Mouse (Mus musculus) liver, embryonic 15.5 days (tissue): ENCODE measurements at regions not wholly inside any gene's neighbourhood (a gene's known extent, or its start where the extent isn't known, plus 50 kb on each side); places are given as distances from the start of the nearest gene placed in this dataset.

ENCODE experiments used
- ATAC-seq: fragments of 200-750 bp; cut with Nextera tagmentation; 2 replicates; pipeline ENCODE4 v1.8.0; 2017; ENCODE audit warnings: moderate number of reproducible peaks, mild to moderate bottlenecking, moderate library complexity; ENCODE audit not compliant: insufficient read depth
- H3K27ac ChIP-seq: fragments of 300-500 bp; sonication (generic); replicated peaks from 2 replicates; pipeline ENCODE4 v1.5.1; 2015; ENCODE audit warnings: mild to moderate bottlenecking, inconsistent platforms
- H3K27me3 ChIP-seq: fragments of 300-500 bp; sonication (generic); 2 replicates; pipeline ENCODE4 v1.6.1; 2015; ENCODE audit warnings: mild to moderate bottlenecking, inconsistent platforms
- H3K36me3 ChIP-seq: fragments of 300-500 bp; sonication (generic); replicated peaks from 2 replicates; pipeline ENCODE4 v1.6.1; 2015; ENCODE audit warnings: moderate library complexity, mild to moderate bottlenecking, inconsistent platforms
- H3K4me1 ChIP-seq: fragments of 300-500 bp; sonication (generic); replicated peaks from 2 replicates; pipeline ENCODE4 v1.6.1; 2015; ENCODE audit warnings: inconsistent platforms
- H3K4me2 ChIP-seq: fragments of 300-500 bp; sonication (generic); 2 replicates; pipeline ENCODE4 v1.6.1; 2015; ENCODE audit warnings: moderate library complexity, mild to moderate bottlenecking, inconsistent platforms
- H3K4me3 ChIP-seq: fragments of 300-500 bp; sonication (generic); replicated peaks from 2 replicates; pipeline ENCODE4 v1.5.1; 2015; ENCODE audit warnings: mild to moderate bottlenecking, inconsistent platforms
- H3K9ac ChIP-seq: fragments of 300-500 bp; sonication (generic); 2 replicates; pipeline ENCODE4 v1.6.1; 2015; ENCODE audit warnings: moderate library complexity, mild to moderate bottlenecking, inconsistent platforms
- H3K9me3 ChIP-seq: fragments of 300-500 bp; sonication (generic); replicated peaks from 2 replicates; pipeline ENCODE4 v1.6.1; 2016; ENCODE audit warnings: inconsistent platforms
- WGBS: fragments of 180-500 bp; shearing (Covaris S2); methylation state at CpG from one replicate; pipeline ENCODE4 v1.1.7; 2015; ENCODE audit warnings: mixed read lengths; ENCODE audit not compliant: insufficient replicate concordance; 5-methylcytosine and 5-hydroxymethylcytosine counted together

DNA sequence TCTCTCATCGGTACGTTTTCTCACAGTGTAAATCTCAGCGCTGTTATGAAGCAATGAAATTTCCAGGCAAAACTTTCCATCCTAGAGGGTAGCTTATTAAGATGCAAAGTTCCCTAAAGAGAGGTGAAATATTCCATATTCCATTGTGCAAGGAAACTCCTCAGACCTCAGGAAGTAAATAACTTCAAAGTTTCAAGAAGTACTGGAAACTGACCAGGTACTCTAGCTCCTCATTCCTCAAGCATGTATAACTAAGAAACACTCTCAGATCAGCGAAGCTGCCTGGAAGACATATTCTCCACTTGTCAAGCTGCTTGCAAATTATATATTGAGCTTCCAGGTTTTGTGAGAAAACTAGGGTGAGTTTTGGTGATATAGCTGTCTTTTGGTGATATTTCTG is 279.8 kb upstream of the Mad2l1 start:
- WGBS = 76% methylated on average over 4 of the region's 4 CpGs
- ATAC-seq = no peak
- H3K36me3 ChIP-seq = no peaks in the 10 kb centered on the region

DNA sequence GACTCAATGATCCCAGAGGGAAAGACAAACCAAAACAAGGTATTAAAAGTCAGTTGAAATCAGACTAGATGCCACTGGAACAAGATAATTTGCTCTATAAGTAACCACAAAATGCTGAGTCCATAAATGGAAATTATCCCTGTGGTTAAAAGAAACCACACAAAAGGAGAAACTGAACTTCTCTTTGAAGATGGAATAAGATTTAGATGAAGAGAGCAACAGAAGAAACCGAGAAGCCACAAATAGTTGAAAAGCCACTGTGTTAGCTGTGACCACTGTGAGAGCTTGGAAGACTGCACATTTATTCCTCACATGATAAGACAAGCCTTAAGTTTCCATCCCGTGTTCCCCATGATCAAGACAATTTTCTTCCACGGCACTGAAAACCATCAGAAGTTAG is 271.8 kb upstream of the Mad2l1 start:
- WGBS = 28% methylated on average over 3 of the region's 3 CpGs
- Histone ChIP-seq H3K9ac (no peak overlapping the region), H3K27me3 (no peaks in the 10 kb centered on the region), H3K4me3 (no peak overlapping the region), H3K9me3 (no peaks in the 10 kb centered on the region), H3K27ac (no peak overlapping the region), H3K4me1 (no peaks in the 10 kb centered on the region), H3K36me3 (no peaks in the 10 kb centered on the region), H3K4me2 (no peak overlapping the region)
- ATAC-seq = no peak

More for the DNA sequence above, 279.8 kb upstream of the Mad2l1 start:
- Histone ChIP-seq H3K9ac (no peak overlapping the region), H3K27me3 (no peaks in the 10 kb centered on the region), H3K4me2 (no peak overlapping the region), H3K4me3 (no peak overlapping the region), H3K4me1 (no peaks in the 10 kb centered on the region), H3K9me3 (no peaks in the 10 kb centered on the region), H3K27ac (no peak overlapping the region)

DNA sequence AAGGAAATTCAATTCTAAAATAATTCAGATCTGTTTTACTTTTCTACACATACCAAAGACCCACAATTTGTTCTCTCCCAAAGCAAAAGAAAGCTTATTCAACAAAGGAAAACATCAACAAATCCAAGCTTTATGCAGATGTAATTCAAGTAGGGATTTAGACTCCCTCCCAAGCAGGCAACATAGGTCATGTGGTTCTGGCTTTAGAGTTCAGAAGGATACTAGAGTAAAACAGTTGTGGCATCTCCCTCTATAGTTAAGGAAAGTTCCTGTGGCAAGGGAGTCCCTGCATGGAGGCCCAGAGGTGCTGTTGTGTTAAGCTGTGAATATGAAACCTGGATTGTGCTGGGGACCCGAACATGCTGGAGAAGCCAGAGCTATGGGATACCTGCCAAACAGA is 271.3 kb upstream of the Mad2l1 start:
- no peaks in the 10 kb centered on the region for H3K36me3 ChIP-seq
- H3K27me3 ChIP-seq = no peaks in the 10 kb centered on the region
- H3K9ac ChIP-seq = no peak overlapping the region
- WGBS = 73% methylated on average over 1 of the region's 1 CpGs
- no peaks in the 10 kb centered on the region for H3K4me1 ChIP-seq
- ATAC-seq = no peak
- no peaks in the 10 kb centered on the region for H3K9me3 ChIP-seq
- H3K27ac ChIP-seq = no peak overlapping the region
- H3K4me3 ChIP-seq = no peak overlapping the region
- no peak overlapping the region for H3K4me2 ChIP-seq

DNA sequence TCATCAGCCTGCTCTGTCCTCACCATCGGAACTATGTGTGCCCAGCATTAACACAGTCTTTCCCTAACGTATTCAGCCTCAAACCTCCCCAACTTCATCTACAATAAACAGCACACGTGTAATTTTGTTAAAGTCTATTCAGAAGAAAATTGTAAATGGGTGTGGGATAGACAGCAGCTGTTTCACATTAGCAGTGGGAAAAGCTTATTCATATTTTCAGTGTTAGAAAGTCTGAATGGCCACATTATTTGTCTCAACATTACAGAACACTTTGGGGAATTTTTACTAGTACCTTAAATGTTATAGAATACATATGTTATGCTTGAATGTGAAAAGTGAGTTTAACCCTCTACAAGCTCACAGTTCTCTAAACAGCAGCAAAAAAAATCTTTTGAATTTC is 266.8 kb upstream of the Mad2l1 start:
- no peaks in the 10 kb centered on the region for H3K9me3 ChIP-seq
- H3K4me2 ChIP-seq = no peak overlapping the region
- peaks cover 20% of the 10 kb centered on the region for H3K4me1 ChIP-seq
- H3K36me3 ChIP-seq = no peaks in the 10 kb centered on the region
- 75% methylated on average over 3 of the region's 3 CpGs for WGBS
- H3K27me3 ChIP-seq = no peaks in the 10 kb centered on the region
- no peak overlapping the region for H3K27ac ChIP-seq
- ATAC-seq = no peak
- H3K4me3 ChIP-seq = no peak overlapping the region
- no peak overlapping the region for H3K9ac ChIP-seq

DNA sequence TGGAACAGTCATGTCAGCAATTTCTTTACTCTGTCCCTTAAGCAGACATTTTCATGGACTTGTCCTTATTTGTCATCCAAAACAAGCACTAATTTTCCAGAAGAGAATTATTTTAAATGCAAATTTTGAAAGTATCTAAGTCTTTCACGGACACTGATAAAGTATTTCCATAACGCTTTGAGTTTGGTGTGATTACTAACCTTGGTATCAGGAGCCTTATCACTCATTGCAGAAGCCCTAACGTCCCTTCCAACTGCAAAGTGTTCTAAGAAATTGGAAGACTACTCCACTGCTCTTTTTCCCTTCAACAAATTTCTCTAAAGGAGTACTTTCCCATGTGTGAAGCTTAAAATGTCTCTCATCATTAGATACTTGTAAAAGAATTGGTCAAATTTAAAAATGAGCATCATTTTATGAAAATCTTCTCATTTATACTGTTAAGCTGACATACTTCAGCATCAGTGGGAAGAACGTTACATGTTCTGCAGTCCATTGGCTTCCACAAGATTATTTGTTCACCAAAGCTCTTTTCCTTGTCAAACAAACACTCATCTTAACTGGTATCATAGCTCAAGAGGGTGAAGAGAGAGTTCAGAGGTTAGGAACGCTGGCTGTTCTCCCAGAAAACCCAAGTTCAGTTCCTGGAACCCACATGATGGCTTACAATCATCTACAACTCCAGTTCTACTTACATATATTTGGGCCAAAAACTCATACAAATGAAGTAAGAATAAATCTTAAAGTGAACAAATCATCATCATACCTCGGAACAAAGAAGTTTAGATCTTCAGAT is 263.6 kb upstream of the Mad2l1 start:
- no peak overlapping the region for H3K27ac ChIP-seq
- ATAC-seq = 0 out of 2 replicates have a peak, but pooled peaks have one; percentile 40
- no peaks in the 10 kb centered on the region for H3K27me3 ChIP-seq
- no peaks in the 10 kb centered on the region for H3K9me3 ChIP-seq
- H3K4me3 ChIP-seq = no peak overlapping the region
- H3K9ac ChIP-seq = no peak overlapping the region
- H3K36me3 ChIP-seq = no peaks in the 10 kb centered on the region
- H3K4me1 ChIP-seq = peaks cover 20% of the 10 kb centered on the region
- H3K4me2 ChIP-seq = peak overlapping the region; percentile 21; the same call in 1 of the 2 replicates
- 17% methylated on average over 6 of the region's 6 CpGs for WGBS

DNA sequence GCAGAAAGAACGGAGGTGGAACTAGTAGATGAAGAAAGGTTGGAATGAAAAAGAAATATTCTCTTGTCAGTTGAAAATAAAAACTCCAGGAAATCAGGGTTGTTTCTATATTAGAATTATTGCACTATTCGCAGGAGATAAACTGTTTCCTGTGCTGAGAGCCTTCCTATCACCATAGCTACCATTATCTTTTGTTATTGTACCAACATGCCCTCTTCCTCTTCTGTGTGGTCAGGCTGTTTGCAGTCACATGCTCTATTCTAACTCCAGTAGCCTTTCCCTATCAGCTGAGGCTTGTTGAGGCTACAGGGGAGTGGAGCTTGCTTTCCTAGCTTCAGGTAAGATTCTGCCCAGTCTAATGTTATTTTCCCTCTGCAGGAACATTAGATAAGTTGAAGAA is 263.0 kb upstream of the Mad2l1 start:
- WGBS = 19% methylated on average over 2 of the region's 2 CpGs
- H3K27ac ChIP-seq = 0 out of 2 replicates have a peak overlapping the region, but pooled peaks have one; percentile 4

DNA sequence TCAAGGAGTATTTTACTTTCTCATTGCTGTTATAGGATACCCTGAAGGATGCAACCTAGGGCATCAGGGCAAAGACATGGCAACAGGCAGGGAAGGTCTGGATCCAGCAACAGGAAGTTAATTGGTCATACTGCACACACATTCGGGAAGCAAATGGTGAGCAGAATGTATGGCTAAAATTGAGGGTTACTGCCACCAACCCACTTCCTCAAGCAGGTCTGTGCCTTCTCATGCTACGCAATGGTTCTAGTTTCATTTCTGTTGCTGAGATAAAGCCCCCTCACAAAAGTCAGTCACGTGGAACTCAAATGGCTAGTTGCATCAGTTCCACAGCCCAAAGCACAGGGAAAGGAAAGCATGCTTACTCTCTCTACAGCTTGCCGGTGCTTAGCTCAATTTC is 260.5 kb upstream of the Mad2l1 start:
- Histone ChIP-seq H3K4me1 (peaks cover 20% of the 10 kb centered on the region), H3K9ac (no peak overlapping the region), H3K9me3 (no peaks in the 10 kb centered on the region), H3K27ac (no peak overlapping the region), H3K36me3 (no peaks in the 10 kb centered on the region), H3K4me2 (no peak overlapping the region), H3K4me3 (no peak overlapping the region), H3K27me3 (no peaks in the 10 kb centered on the region)
- 49% methylated on average over 4 of the region's 4 CpGs for WGBS
- ATAC-seq = no peak

More for the DNA sequence above, 263.0 kb upstream of the Mad2l1 start:
- Histone ChIP-seq H3K4me3 (no peak overlapping the region), H3K9ac (no peak overlapping the region), H3K36me3 (no peaks in the 10 kb centered on the region), H3K4me1 (peaks cover 20% of the 10 kb centered on the region), H3K4me2 (peak overlapping the region; percentile 21; the same call in 1 of the 2 replicates), H3K9me3 (no peaks in the 10 kb centered on the region), H3K27me3 (no peaks in the 10 kb centered on the region)
- peak; percentile 79 for ATAC-seq

DNA sequence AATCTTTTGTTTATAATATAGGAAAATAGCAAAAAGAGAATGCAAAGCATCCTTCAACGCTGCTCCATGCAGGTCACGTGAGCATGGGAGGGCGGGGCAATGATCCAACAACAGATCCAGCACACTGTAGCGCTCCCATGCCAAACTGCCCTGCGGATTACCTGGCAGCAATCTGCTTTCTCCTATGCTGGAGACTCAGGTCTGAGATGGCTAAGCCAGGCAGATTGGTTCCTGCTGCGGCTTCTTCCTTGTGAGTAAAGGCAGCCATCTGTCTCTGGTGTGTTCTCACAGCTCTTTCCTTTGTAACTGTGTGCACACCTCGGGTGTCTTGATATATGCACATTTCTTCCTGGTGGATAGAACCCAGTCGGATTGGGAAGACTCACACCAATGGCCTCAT is 254.5 kb upstream of the Mad2l1 start:
- H3K9ac ChIP-seq = no peak overlapping the region
- no peak for ATAC-seq
- no peaks in the 10 kb centered on the region for H3K4me1 ChIP-seq
- H3K9me3 ChIP-seq = no peaks in the 10 kb centered on the region
- H3K27me3 ChIP-seq = no peaks in the 10 kb centered on the region
- H3K27ac ChIP-seq = no peak overlapping the region
- no peak overlapping the region for H3K4me3 ChIP-seq
- H3K36me3 ChIP-seq = no peaks in the 10 kb centered on the region
- whole genome bisulfite sequencing = 71% methylated on average over 8 of the region's 8 CpGs
- no peak overlapping the region for H3K4me2 ChIP-seq

DNA sequence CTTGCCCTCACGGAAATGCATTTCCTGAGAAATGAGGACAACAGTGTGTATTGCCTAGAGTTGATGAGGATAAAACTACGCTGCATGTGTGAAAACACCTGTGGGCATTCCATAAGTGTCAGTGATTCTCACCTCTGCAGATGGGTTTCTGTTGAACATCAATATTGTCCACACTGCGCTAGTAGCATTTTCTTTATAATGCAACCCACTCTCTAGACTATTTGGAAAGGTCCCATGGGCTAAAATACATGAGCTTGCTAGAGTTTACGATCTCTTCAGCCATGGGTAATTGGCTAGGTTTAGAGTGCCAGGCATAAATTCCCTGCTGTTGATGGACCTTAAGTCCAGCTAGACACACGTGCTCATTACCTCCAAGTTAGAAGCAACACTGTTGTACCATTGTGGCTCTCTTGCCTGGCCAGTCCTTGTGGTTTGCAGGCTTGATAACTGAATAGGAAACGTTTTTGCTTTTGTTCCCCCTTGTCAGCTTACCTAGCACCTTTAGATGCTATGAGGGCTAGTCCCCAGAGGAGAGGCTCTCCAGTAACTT is 252.5 kb upstream of the Mad2l1 start:
- ATAC-seq = no peak
- no peaks in the 10 kb centered on the region for H3K36me3 ChIP-seq
- H3K4me3 ChIP-seq = no peak overlapping the region
- H3K27ac ChIP-seq = no peak overlapping the region
- H3K27me3 ChIP-seq = no peaks in the 10 kb centered on the region
- 58% methylated on average over 6 of the region's 6 CpGs for WGBS
- no peak overlapping the region for H3K4me2 ChIP-seq
- no peaks in the 10 kb centered on the region for H3K9me3 ChIP-seq
- H3K4me1 ChIP-seq = no peaks in the 10 kb centered on the region
- H3K9ac ChIP-seq = no peak overlapping the region

DNA sequence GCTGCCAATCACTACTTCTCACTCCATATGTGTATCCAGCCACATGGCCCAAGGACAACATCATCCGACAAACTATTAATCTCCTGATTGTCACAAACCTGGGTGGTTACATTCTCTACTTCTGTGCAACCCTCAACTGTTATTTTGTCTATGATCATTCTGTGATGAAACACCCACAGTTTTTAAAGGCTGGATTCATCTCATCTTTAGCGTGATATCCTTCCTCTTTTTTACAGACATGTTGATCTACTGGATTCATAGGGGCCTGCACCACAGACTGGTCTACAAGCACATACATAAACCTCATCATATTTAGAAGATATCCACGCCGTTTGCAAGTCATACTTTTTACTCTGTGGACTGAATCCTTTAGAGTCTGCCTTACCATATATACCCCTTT is 251.7 kb upstream of the Mad2l1 start:
- Histone ChIP-seq H3K27me3 (no peaks in the 10 kb centered on the region), H3K9ac (no peak overlapping the region), H3K27ac (no peak overlapping the region), H3K4me1 (no peaks in the 10 kb centered on the region), H3K4me3 (no peak overlapping the region), H3K4me2 (no peak overlapping the region), H3K9me3 (no peaks in the 10 kb centered on the region), H3K36me3 (no peaks in the 10 kb centered on the region)
- no peak for ATAC-seq
- WGBS = 61% methylated on average over 4 of the region's 4 CpGs

DNA sequence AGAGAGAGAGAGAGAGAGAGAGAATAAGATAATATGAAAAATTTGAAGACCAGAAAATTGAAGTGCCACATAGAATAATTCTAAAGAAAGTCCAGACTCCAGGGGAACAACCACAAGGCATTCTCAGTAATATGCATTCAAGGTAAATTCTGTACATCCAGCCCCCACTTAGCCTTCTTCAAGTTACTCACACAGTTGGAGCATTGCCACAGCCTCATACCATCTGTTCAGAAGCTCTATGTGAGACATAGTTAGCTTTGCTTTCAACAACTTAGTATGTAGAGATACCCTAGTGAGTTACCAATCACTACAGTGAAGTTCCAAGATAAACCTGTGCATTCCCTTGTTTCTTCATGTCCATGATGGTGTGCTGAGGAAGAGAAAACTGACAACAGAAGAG is 247.6 kb upstream of the Mad2l1 start:
- Histone ChIP-seq H3K27ac (no peak overlapping the region), H3K9me3 (no peaks in the 10 kb centered on the region), H3K4me3 (no peak overlapping the region), H3K36me3 (no peaks in the 10 kb centered on the region), H3K4me2 (no peak overlapping the region), H3K4me1 (no peaks in the 10 kb centered on the region), H3K27me3 (no peaks in the 10 kb centered on the region), H3K9ac (no peak overlapping the region)
- ATAC-seq = no peak

DNA sequence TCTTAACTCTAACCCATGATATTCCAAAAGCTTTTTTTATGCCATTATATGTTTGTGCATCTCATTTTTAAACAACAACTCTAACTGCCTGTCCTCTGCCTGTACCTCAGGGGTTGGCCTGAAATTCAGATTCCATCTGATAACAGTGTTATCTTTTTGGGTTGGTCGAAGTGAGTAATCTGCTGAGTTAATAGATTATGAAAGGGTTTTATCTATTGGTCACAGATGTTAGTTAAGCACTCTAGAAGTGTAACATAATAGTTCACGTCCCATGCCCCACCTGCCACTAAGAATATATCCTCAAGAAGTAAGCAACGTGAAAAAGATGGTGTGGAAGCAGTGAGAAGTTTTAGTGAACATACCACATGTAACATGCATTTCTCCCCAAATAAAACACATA is 246.0 kb upstream of the Mad2l1 start:
- no peaks in the 10 kb centered on the region for H3K36me3 ChIP-seq
- 0 out of 2 replicates have a peak, but pooled peaks have one; percentile 34 for ATAC-seq
- H3K4me2 ChIP-seq = no peak overlapping the region
- 17% methylated on average over 3 of the region's 3 CpGs for WGBS
- no peak overlapping the region for H3K27ac ChIP-seq
- H3K4me1 ChIP-seq = no peaks in the 10 kb centered on the region
- H3K4me3 ChIP-seq = no peak overlapping the region
- no peaks in the 10 kb centered on the region for H3K27me3 ChIP-seq
- H3K9me3 ChIP-seq = no peaks in the 10 kb centered on the region
- no peak overlapping the region for H3K9ac ChIP-seq
